Mouse (Mus musculus) frontal cortex, postnatal 14 days (tissue): ENCODE results near the gene St8sia2.
"Not testable (repeated sequence)": the region's sequence is repeated elsewhere in the genome, so short reads cannot be mapped to it uniquely, and the experiment has no call there.

ENCODE experiments used
- DNase-seq, 2 experiments: peaks; one replicate each; pipeline ENCODE4 v3.0.0; 2022; ENCODE audit warnings: low spot score in 2 of 2

Gene St8sia2

GRCm38 (mm10) chr7:73989366-73989765, 24.1 kb downstream of the St8sia2 start:
- DNase-seq: no peak

GRCm38 (mm10) chr7:73972157-73972556, 41.3 kb downstream of the St8sia2 start:
- DNase-seq: not testable (repeated sequence)

- no peak for DNase-seq
These were observed 48.3 kb downstream of the St8sia2 start for GRCm38 (mm10) chr7:73965164-73965563.

- DNase-seq: no peak
These were observed 51.1 kb downstream of the St8sia2 start for GRCm38 (mm10) chr7:73962431-73962830.

GRCm38 (mm10) chr7:73954441-73954840, 59.0 kb downstream of the St8sia2 start:
- no peak for DNase-seq

GRCm38 (mm10) chr7:73953131-73953530, 60.4 kb downstream of the St8sia2 start:
- DNase-seq: no peak

- no peak for DNase-seq
These were observed 71.8 kb downstream of the St8sia2 start for GRCm38 (mm10) chr7:73941640-73942039.

GRCm38 (mm10) chr7:73939236-73939635, 74.3 kb downstream of the St8sia2 start:
- no peak for DNase-seq

- DNase-seq: no peak
These were observed 75.3 kb downstream of the St8sia2 start for GRCm38 (mm10) chr7:73938046-73938810.

- no peak for DNase-seq
These were observed 77.4 kb downstream of the St8sia2 start for GRCm38 (mm10) chr7:73936119-73936518.

GRCm38 (mm10) chr7:73935703-73936102, 77.8 kb downstream of the St8sia2 start:
- DNase-seq: no peak

- no peak for DNase-seq
These were observed 80.5 kb downstream of the St8sia2 start for GRCm38 (mm10) chr7:73933036-73933435.

GRCm38 (mm10) chr7:73920921-73921485, 92.5 kb downstream of the St8sia2 start:
- DNase-seq: no peak

- peak; percentile 75 for DNase-seq
These were observed 95.7 kb downstream of the St8sia2 start for GRCm38 (mm10) chr7:73917633-73918311.

- no peak for DNase-seq
These were observed 101.6 kb downstream of the St8sia2 start for GRCm38 (mm10) chr7:73911899-73912298.

GRCm38 (mm10) chr7:73910843-73911242, 102.6 kb downstream of the St8sia2 start:
- DNase-seq: no peak

GRCm38 (mm10) chr7:73909432-73910205, 103.9 kb downstream of the St8sia2 start:
- DNase-seq: no peak

- no peak for DNase-seq
These were observed 119.0 kb downstream of the St8sia2 start for GRCm38 (mm10) chr7:73894506-73894905.

GRCm38 (mm10) chr7:73891830-73892229, 121.7 kb downstream of the St8sia2 start:
- no peak for DNase-seq

GRCm38 (mm10) chr7:73890891-73891610, 122.4 kb downstream of the St8sia2 start:
- DNase-seq: no peak

- DNase-seq: no peak
These were observed 123.0 kb downstream of the St8sia2 start for GRCm38 (mm10) chr7:73890466-73890865.
